Comparison of ENCODE assay signal across 17 mouse cellular contexts in the genomic region with DNA sequence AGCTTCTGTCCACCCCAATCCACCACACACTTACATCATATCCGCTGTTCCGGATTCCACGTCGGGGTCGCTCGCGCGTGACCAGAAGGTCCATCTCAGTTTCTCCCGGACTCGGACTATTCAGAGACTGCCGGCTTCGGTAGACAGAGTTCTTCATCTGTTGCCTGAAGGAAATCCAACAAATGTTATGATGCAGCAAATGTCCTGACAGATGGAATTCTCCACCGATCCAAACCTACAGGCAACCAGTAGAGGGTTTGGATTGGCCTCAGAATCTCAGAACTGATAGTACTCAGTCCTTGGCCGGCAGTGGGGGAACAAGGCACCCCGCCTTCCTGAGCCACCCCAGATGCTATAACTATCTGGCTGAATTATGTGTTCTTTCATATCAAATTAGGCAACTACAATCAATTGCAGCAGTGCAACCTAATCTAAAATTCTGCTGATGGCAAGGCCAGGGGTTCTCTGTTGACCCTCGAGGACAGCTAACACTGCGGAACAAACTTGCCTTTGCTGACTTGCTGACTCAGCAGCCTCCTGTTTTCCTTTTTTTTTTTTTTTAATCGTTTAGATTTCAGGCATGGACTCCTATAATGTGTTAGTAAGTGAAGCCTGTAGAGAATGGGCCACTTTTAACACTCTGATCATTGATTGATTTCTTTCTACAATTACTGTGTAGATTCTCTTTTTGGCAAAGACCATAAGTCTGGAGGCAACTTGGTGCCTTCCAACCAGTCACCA.
DNase-seq lines count a peak whose midpoint lies in the region; ATAC-seq and TF ChIP-seq lines count a peak whose summit lies in the region.
"Had no signal": no experiment of that assay in that cellular context is flagged by ENCODE, and none has a peak within 500 bp of the region (broad histone marks: within the 10 kb centered on the region; RNA-seq: fewer than 3 reads in every experiment).

No protein-coding gene starts in this region.

- no peaks in the 10 kb centered on the region for H3K36me3 ChIP-seq in ES-E14 (ENCODE audit: control insufficient read depth, insufficient read depth, low read length, poor library complexity, severe bottlenecking)
- no peaks in the 10 kb centered on the region; the same call in 1 of the 2 replicates for H3K36me3 ChIP-seq in hindbrain, embryonic 16.5 days (ENCODE audit: control insufficient read depth, insufficient read depth, low read length)
- H3K36me3 ChIP-seq: embryonic facial prominence, embryonic 15.5 days; forebrain, embryonic 10.5 days; heart, embryonic 15.5 days had no signal

- WGBS in hindbrain, embryonic 16.5 days = 87% methylated on average over 18 of the region's 18 CpGs

- in situ Hi-C loops in ES-E14 (cut with MboI; ENCODE audit: low sequenced_read_pairs in 2 of 2, unreplicated experiment in 2 of 2) = no loop called here

- no peak overlapping the region for H3K27ac ChIP-seq in ES-E14 (ENCODE audit: insufficient read depth, low read depth, low read length, poor library complexity, severe bottlenecking)
- H3K27ac ChIP-seq in hindbrain, embryonic 16.5 days (ENCODE audit: low read depth, low read length) = no peak overlapping the region
- H3K27ac ChIP-seq: embryonic facial prominence, embryonic 15.5 days; forebrain, embryonic 10.5 days; heart, embryonic 15.5 days had no signal

- no peak for ATAC-seq in hindbrain, embryonic 16.5 days
- ATAC-seq: inflammation-experienced regulatory T-cells, adult 6 months; liver, postnatal 0 days had no signal

- H3K9me3 ChIP-seq in ES-E14 (ENCODE audit: control insufficient read depth, insufficient read depth, low read depth, low read length) = no peaks in the 10 kb centered on the region
- H3K9me3 ChIP-seq in hindbrain, embryonic 16.5 days (ENCODE audit: control insufficient read depth, low read length) = no peaks in the 10 kb centered on the region
- H3K9me3 ChIP-seq: embryonic facial prominence, embryonic 15.5 days; forebrain, embryonic 10.5 days; heart, embryonic 15.5 days had no signal

- no peak overlapping the region for H3K9ac ChIP-seq in ES-E14 (ENCODE audit: insufficient read depth, low read depth, low read length, poor library complexity, severe bottlenecking)
- no peak overlapping the region for H3K9ac ChIP-seq in hindbrain, embryonic 16.5 days (ENCODE audit: low read depth, low read length)
- H3K9ac ChIP-seq: embryonic facial prominence, embryonic 15.5 days; heart, embryonic 15.5 days; liver, postnatal 0 days had no signal

- H3K27me3 ChIP-seq in hindbrain, embryonic 16.5 days (replicated peaks; ENCODE audit: control insufficient read depth, insufficient read depth, low read length) = no peaks in the 10 kb centered on the region
- H3K27me3 ChIP-seq: embryonic facial prominence, embryonic 15.5 days; heart, embryonic 15.5 days had no signal

- H3K4me1 ChIP-seq in ES-E14 (ENCODE audit: control insufficient read depth in 2 of 2, insufficient read depth in 2 of 2, low read length in 2 of 2, poor library complexity in 1 of 2) = no peaks in the 10 kb centered on the region; a peak in 1 of 4 replicates
- H3K4me1 ChIP-seq in hindbrain, embryonic 16.5 days (ENCODE audit: control insufficient read depth, insufficient read depth, low read depth, low read length) = no peaks in the 10 kb centered on the region
- H3K4me1 ChIP-seq: embryonic facial prominence, embryonic 15.5 days; heart, embryonic 15.5 days had no signal

- no peak overlapping the region for H3K4me2 ChIP-seq in hindbrain, embryonic 16.5 days (ENCODE audit: low read length)
- H3K4me2 ChIP-seq: embryonic facial prominence, embryonic 15.5 days; heart, embryonic 15.5 days had no signal

- H3K4me3 ChIP-seq in ES-E14 (ENCODE audit: insufficient read depth in 1 of 2, low read depth in 1 of 2, low read length in 2 of 2, poor library complexity in 1 of 2, severe bottlenecking in 1 of 2) = no peak overlapping the region
- no peak overlapping the region for H3K4me3 ChIP-seq in hindbrain, embryonic 16.5 days (ENCODE audit: low read length)
- H3K4me3 ChIP-seq: embryonic facial prominence, embryonic 15.5 days; forebrain, embryonic 10.5 days; heart, embryonic 15.5 days had no signal

- no peak for DNase-seq in ES-E14 (ENCODE audit: low read depth, low spot score)
- DNase-seq in brain, adult 2 months (ENCODE audit: low read depth, low spot score) = peak; percentile 96
- peak; percentile 36 to 43 for DNase-seq in cerebellum, postnatal 10 days
- peak; percentile 77 for DNase-seq in layer of hippocampus, adult 9-11 months
- DNase-seq in c-Kit-positive CD71-positive TER-119-positive erythroid progenitor cells, embryonic 14.5 days (ENCODE audit: low spot score) = no peak
- DNase-seq in gastrocnemius, adult 8-10 months (ENCODE audit: low spot score in 2 of 2) = no peak
- DNase-seq: adrenal gland, adult 8-10 months; kidney, adult 8-10 months; kidney, postnatal 36 days; liver; liver, postnatal 0 days; lung, postnatal 14 days had no signal

TF ChIP-seq in ES-E14, 5 proteins besides CTCF, POLR2A, EP300 and RAD21:
- TF ChIP-seq MAFK (IDR thresholded peaks at IDR 0.05; ENCODE audit: insufficient read depth, low read depth, low read length) (peak; percentile 85), ZNF384 (IDR thresholded peaks at IDR 0.05; ENCODE audit: low read depth, low read length) (no peak)

Comparison
In these comparisons a context has a peak if more than half of its experiments do, and no peak if none do; other contexts are left out.
1. DNase-seq: peak in brain, adult 2 months (single experiment), cerebellum, postnatal 10 days (2 of 2) and layer of hippocampus, adult 9-11 months (single experiment); none in ES-E14 (single experiment), c-Kit-positive CD71-positive TER-119-positive erythroid progenitor cells, embryonic 14.5 days (single experiment) and gastrocnemius, adult 8-10 months (0 of 2).